Mouse (Mus musculus) liver, embryonic 14.5 days (tissue): ENCODE results near the gene Gm27021. TPM values are rescaled to one million over a fixed set of nuclear protein-coding genes. Genes with fewer than 3 reads are reported as not detected.

ENCODE experiments used
- ATAC-seq: fragments of 200-750 bp; cut with Nextera tagmentation; 2 replicates; pipeline ENCODE4 v1.8.0; 2017; ENCODE audit warnings: moderate number of reproducible peaks, mild to moderate bottlenecking, moderate library complexity; ENCODE audit not compliant: insufficient read depth
- DNase-seq, 3 experiments: peaks; one replicate each; pipeline ENCODE4 v3.0.0-alpha.2; 2012 to 2013; ENCODE audit warnings: low read depth in 3 of 3, low spot score in 3 of 3
- H3K27ac ChIP-seq: fragments of 300-500 bp; sonication (generic); 2 replicates; pipeline ENCODE4 v1.5.1; 2014; ENCODE audit warnings: moderate library complexity, mild to moderate bottlenecking, control low read depth, inconsistent platforms
- H3K27me3 ChIP-seq: fragments of 300-500 bp; sonication (generic); 2 replicates; pipeline ENCODE4 v1.6.1; 2014; ENCODE audit warnings: mild to moderate bottlenecking, low read length, moderate library complexity; ENCODE audit not compliant: control insufficient read depth, insufficient read depth
- H3K36me3 ChIP-seq: fragments of 300-500 bp; sonication (generic); replicated peaks from 2 replicates; pipeline ENCODE4 v1.6.1; 2014; ENCODE audit warnings: low read depth; ENCODE audit not compliant: control insufficient read depth, insufficient read depth
- H3K4me1 ChIP-seq, 2 experiments: fragments of 200-500 bp in 1 of 2; fragments of 300-500 bp in 1 of 2; sonication (generic) in 1 of 2; replicated peaks; 2 replicates each; pipeline ENCODE4 v1.6.1; 2012 to 2014; ENCODE audit warnings: antibody characterized with exemption in 1 of 2, inconsistent platforms in 1 of 2, low read length in 1 of 2; ENCODE audit not compliant: control insufficient read depth in 2 of 2, insufficient read depth in 2 of 2
- H3K4me2 ChIP-seq: fragments of 300-500 bp; sonication (generic); 2 replicates; pipeline ENCODE4 v1.6.1; 2014; ENCODE audit warnings: low read depth, mild to moderate bottlenecking, control low read depth, moderate library complexity
- H3K4me3 ChIP-seq, 2 experiments: fragments of 200-500 bp in 1 of 2; fragments of 300-500 bp in 1 of 2; sonication (generic) in 1 of 2; 2 replicates each; pipeline ENCODE4 v1.5.1; 2012 to 2014; ENCODE audit warnings: low read depth in 2 of 2, low read length in 2 of 2, mild to moderate bottlenecking in 2 of 2, control low read depth in 1 of 2, inconsistent platforms in 1 of 2, moderate library complexity in 1 of 2; ENCODE audit not compliant: insufficient read depth in 1 of 2
- H3K9ac ChIP-seq: fragments of 300-500 bp; sonication (generic); replicated peaks from 2 replicates; pipeline ENCODE4 v1.6.1; 2014; ENCODE audit warnings: mild to moderate bottlenecking, control low read depth, moderate library complexity
- H3K9me3 ChIP-seq: fragments of 300-500 bp; sonication (generic); 2 replicates; pipeline ENCODE4 v1.6.1; 2016; ENCODE audit warnings: low read length, mixed read lengths; ENCODE audit not compliant: control insufficient read depth
- CTCF ChIP-seq: IDR thresholded peaks from 2 replicates; pipeline ENCODE4 v1.5.1; 2016; ENCODE audit warnings: antibody characterized with exemption, low read depth, control low read depth
- EP300 ChIP-seq: IDR thresholded peaks from 2 replicates; pipeline ENCODE4 v1.6.1; 2016; ENCODE audit warnings: antibody characterized with exemption, low read depth
- WGBS: fragments of 180-500 bp; shearing (Covaris S2); extraction: QIAGEN DNeasy Blood & Tissue Kit; methylation state at CpG from one replicate; pipeline ENCODE4 v1.1.7; 2014; ENCODE audit not compliant: insufficient replicate concordance; 5-methylcytosine and 5-hydroxymethylcytosine counted together
- polyA plus RNA-seq, 2 experiments: library from polyadenylated mRNA; depleted of rRNA in 1 of 2; stranded (reverse) in 1 of 2; unstranded in 1 of 2; fragments of >200 nt; fragmentation: Nextera tagmentation in 1 of 2; extraction: Ambion mirVana in 1 of 2; gene quantifications; 2 replicates each; pipeline versions ENCODE4 v1.2.1 to v1.2.3; 2012 to 2014

Gm27021 gene
- polyA plus RNA-seq, 2 experiments, result 0.38 TPM; not detected in 1

GRCm38 (mm10) chr8:120644663-120645062, 23.2 kb downstream of the Gm27021 start:
- H3K9me3 ChIP-seq, result no peaks in the 10 kb centered on the region
- TF ChIP-seq CTCF (no peak), EP300 (no peak)
- no peak for ATAC-seq

GRCm38 (mm10) chr8:120642031-120642662, 25.7 kb downstream of the Gm27021 start:
- WGBS, result 49% methylated on average over 10 of the region's 10 CpGs
- H3K4me1 ChIP-seq, result no peaks in the 10 kb centered on the region
- TF ChIP-seq EP300 (no peak), CTCF (0 out of 2 replicates have a peak, but pooled peaks have one; percentile 23)
- no peak overlapping the region for H3K4me2 ChIP-seq
- no peaks in the 10 kb centered on the region for H3K27me3 ChIP-seq
- no peak for ATAC-seq
- H3K27ac ChIP-seq, result no peak overlapping the region
- no peak for DNase-seq
- no peak overlapping the region for H3K9ac ChIP-seq
- H3K36me3 ChIP-seq, result no peaks in the 10 kb centered on the region
- no peak overlapping the region for H3K4me3 ChIP-seq
- H3K9me3 ChIP-seq, result no peaks in the 10 kb centered on the region

More at GRCm38 (mm10) chr8:120644663-120645062, 23.2 kb downstream of the Gm27021 start:
- no peak for DNase-seq
- Histone ChIP-seq H3K4me2 (no peak overlapping the region), H3K27ac (no peak overlapping the region), H3K36me3 (no peaks in the 10 kb centered on the region), H3K27me3 (no peaks in the 10 kb centered on the region), H3K4me3 (no peak overlapping the region), H3K9ac (no peak overlapping the region), H3K4me1 (no peaks in the 10 kb centered on the region)
- WGBS, result 74% methylated on average over 7 of the region's 7 CpGs

- Histone ChIP-seq H3K27me3 (no peaks in the 10 kb centered on the region), H3K4me3 (no peak overlapping the region), H3K9me3 (no peaks in the 10 kb centered on the region), H3K4me2 (no peak overlapping the region), H3K9ac (no peak overlapping the region), H3K36me3 (no peaks in the 10 kb centered on the region), H3K27ac (no peak overlapping the region), H3K4me1 (no peaks in the 10 kb centered on the region)
- no peak for DNase-seq
- TF ChIP-seq EP300 (no peak), CTCF (no peak)
- no peak for ATAC-seq
- 20% methylated on average over 8 of the region's 8 CpGs for WGBS
Observed at GRCm38 (mm10) chr8:120641245-120641644, 26.6 kb downstream of the Gm27021 start.

- DNase-seq, result no peak
- Histone ChIP-seq H3K27ac (no peak overlapping the region), H3K36me3 (no peaks in the 10 kb centered on the region), H3K4me1 (no peaks in the 10 kb centered on the region), H3K9ac (no peak overlapping the region; the same call in none of the 2 replicates), H3K27me3 (peaks cover 24% of the 10 kb centered on the region), H3K9me3 (no peaks in the 10 kb centered on the region), H3K4me3 (peak overlapping the region; percentile 40 to 48), H3K4me2 (peak overlapping the region; percentile 75)
- TF ChIP-seq CTCF (no peak), EP300 (no peak)
- peak; percentile 59 for ATAC-seq
- WGBS, result 1% methylated on average over 37 of the region's 42 CpGs
Observed at GRCm38 (mm10) chr8:120634329-120634839, 33.5 kb downstream of the Gm27021 start.

- TF ChIP-seq EP300 (no peak), CTCF (no peak)
- under 1% methylated on average over 44 of the region's 44 CpGs for WGBS
- Histone ChIP-seq H3K9me3 (no peaks in the 10 kb centered on the region), H3K9ac (no peak overlapping the region; the same call in 1 of the 2 replicates), H3K4me3 (peak overlapping the region; percentile 40 to 48), H3K4me1 (no peaks in the 10 kb centered on the region), H3K4me2 (peak overlapping the region; percentile 75), H3K27ac (no peak overlapping the region), H3K27me3 (peaks cover 24% of the 10 kb centered on the region), H3K36me3 (no peaks in the 10 kb centered on the region)
- DNase-seq, result no peak
- peak; percentile 16; the same call in 1 of the 2 replicates for ATAC-seq
Observed at GRCm38 (mm10) chr8:120633665-120634271, 34.1 kb downstream of the Gm27021 start.
